17 mouse cellular contexts compared by ENCODE assay signal in genomic region chr10:95239196-95240069, GRCm38 (mm10).
DNase-seq lines count a peak whose midpoint lies in the region; ATAC-seq and TF ChIP-seq lines count a peak whose summit lies in the region.
"Had no signal": no experiment of that assay in that cellular context is flagged by ENCODE, and none has a peak within 500 bp of the region (broad histone marks: within the 10 kb centered on the region; RNA-seq: fewer than 3 reads in every experiment).

No protein-coding gene starts in this region.

- ATAC-seq in midbrain, embryonic 11.5 days (ENCODE audit: low FRiP score), result peak; percentile 63
- ATAC-seq in forebrain, embryonic 16.5 days, result peak; percentile 93
- ATAC-seq in hindbrain, postnatal 0 days, result peak; percentile 47
- ATAC-seq in neural tube, embryonic 15.5 days (ENCODE audit: low FRiP score), result peak; percentile 59; the same call in 1 of the 2 replicates

- H3K27me3 ChIP-seq in midbrain, embryonic 11.5 days (ENCODE audit: control insufficient read depth, insufficient read depth, low read length), result no peaks in the 10 kb centered on the region
- H3K27me3 ChIP-seq in midbrain, embryonic 10.5 days (ENCODE audit: low read depth, poor library complexity, severe bottlenecking), result 0 out of 2 replicates have a peak, but pooled peaks cover 6% of the 10 kb centered on the region
- no peaks in the 10 kb centered on the region for H3K27me3 ChIP-seq in forebrain, embryonic 16.5 days (replicated peaks; ENCODE audit: control insufficient read depth, insufficient read depth, low read length)
- no peaks in the 10 kb centered on the region for H3K27me3 ChIP-seq in hindbrain, postnatal 0 days (ENCODE audit: insufficient read depth, low read length)
- no peaks in the 10 kb centered on the region for H3K27me3 ChIP-seq in neural tube, embryonic 15.5 days (replicated peaks)
- H3K27me3 ChIP-seq: heart, embryonic 12.5 days; limb, embryonic 12.5 days; liver, embryonic 15.5 days had no signal

- no peak overlapping the region for H3K27ac ChIP-seq in midbrain, embryonic 11.5 days (ENCODE audit: low read depth, low read length)
- no peak overlapping the region for H3K27ac ChIP-seq in midbrain, embryonic 10.5 days (replicated peaks)
- peak overlapping the region; percentile 87 for H3K27ac ChIP-seq in forebrain, embryonic 16.5 days (ENCODE audit: low read length)
- no peak overlapping the region for H3K27ac ChIP-seq in hindbrain, postnatal 0 days
- H3K27ac ChIP-seq in neural tube, embryonic 15.5 days (replicated peaks), result peak overlapping the region; percentile 65
- H3K27ac ChIP-seq: limb, embryonic 12.5 days; liver, embryonic 15.5 days had no signal

- 38% methylated on average over 13 of the region's 13 CpGs for WGBS in midbrain, embryonic 11.5 days
- 42% methylated on average over 13 of the region's 13 CpGs for WGBS in midbrain, embryonic 10.5 days
- WGBS in forebrain, embryonic 16.5 days, result 9% methylated on average over 13 of the region's 13 CpGs
- 27% methylated on average over 13 of the region's 13 CpGs for WGBS in hindbrain, postnatal 0 days
- WGBS in neural tube, embryonic 15.5 days, result 28% methylated on average over 13 of the region's 13 CpGs

- no peak overlapping the region for H3K4me3 ChIP-seq in midbrain, embryonic 11.5 days (ENCODE audit: low read depth, low read length)
- no peak overlapping the region for H3K4me3 ChIP-seq in midbrain, embryonic 10.5 days
- no peak overlapping the region for H3K4me3 ChIP-seq in forebrain, embryonic 16.5 days (replicated peaks; ENCODE audit: low read length)
- no peak overlapping the region for H3K4me3 ChIP-seq in hindbrain, postnatal 0 days (ENCODE audit: low read length)
- no peak overlapping the region for H3K4me3 ChIP-seq in neural tube, embryonic 15.5 days (replicated peaks)
- H3K4me3 ChIP-seq: heart, embryonic 12.5 days; limb, embryonic 12.5 days; liver, embryonic 15.5 days had no signal

- H3K4me1 ChIP-seq in midbrain, embryonic 11.5 days (ENCODE audit: control insufficient read depth, insufficient read depth, low read length), result peaks cover 10% of the 10 kb centered on the region; the same call in 1 of the 2 replicates
- peaks cover 41% of the 10 kb centered on the region for H3K4me1 ChIP-seq in midbrain, embryonic 10.5 days
- peaks cover 22% of the 10 kb centered on the region for H3K4me1 ChIP-seq in forebrain, embryonic 16.5 days (replicated peaks; ENCODE audit: control insufficient read depth, insufficient read depth, low read length)
- H3K4me1 ChIP-seq in hindbrain, postnatal 0 days (ENCODE audit: insufficient read depth, low read length), result 0 out of 2 replicates have a peak, but pooled peaks cover 2% of the 10 kb centered on the region
- peaks cover 21% of the 10 kb centered on the region for H3K4me1 ChIP-seq in neural tube, embryonic 15.5 days
- H3K4me1 ChIP-seq: liver, embryonic 15.5 days had no signal

- no peak overlapping the region for H3K4me2 ChIP-seq in midbrain, embryonic 11.5 days
- H3K4me2 ChIP-seq in forebrain, embryonic 16.5 days (ENCODE audit: low read length), result peak overlapping the region; percentile 30; the same call in 1 of the 2 replicates
- 0 out of 2 replicates have a peak overlapping the region, but pooled peaks have one; percentile 5 for H3K4me2 ChIP-seq in hindbrain, postnatal 0 days (ENCODE audit: low read depth, low read length)
- H3K4me2 ChIP-seq in neural tube, embryonic 15.5 days, result no peak overlapping the region
- H3K4me2 ChIP-seq: heart, embryonic 12.5 days; limb, embryonic 12.5 days; liver, embryonic 15.5 days had no signal

- no peaks in the 10 kb centered on the region for H3K36me3 ChIP-seq in midbrain, embryonic 11.5 days (ENCODE audit: control insufficient read depth, insufficient read depth, low read length)
- H3K36me3 ChIP-seq in midbrain, embryonic 10.5 days, result no peaks in the 10 kb centered on the region
- no peaks in the 10 kb centered on the region for H3K36me3 ChIP-seq in forebrain, embryonic 16.5 days (ENCODE audit: control insufficient read depth, insufficient read depth)
- no peaks in the 10 kb centered on the region for H3K36me3 ChIP-seq in hindbrain, postnatal 0 days (ENCODE audit: insufficient read depth, low read length)
- no peaks in the 10 kb centered on the region for H3K36me3 ChIP-seq in neural tube, embryonic 15.5 days
- H3K36me3 ChIP-seq: heart, embryonic 12.5 days; limb, embryonic 12.5 days; liver, embryonic 15.5 days had no signal

- no peak for TF ChIP-seq CTCF in hindbrain, postnatal 0 days (IDR thresholded peaks at IDR 0.05; ENCODE audit: low read depth)

- H3K9me3 ChIP-seq in midbrain, embryonic 11.5 days (ENCODE audit: control insufficient read depth, low read length), result no peaks in the 10 kb centered on the region
- H3K9me3 ChIP-seq in midbrain, embryonic 10.5 days (replicated peaks), result no peaks in the 10 kb centered on the region
- H3K9me3 ChIP-seq in forebrain, embryonic 16.5 days (ENCODE audit: control insufficient read depth, low read length), result no peaks in the 10 kb centered on the region
- no peaks in the 10 kb centered on the region for H3K9me3 ChIP-seq in hindbrain, postnatal 0 days (ENCODE audit: low read length)
- H3K9me3 ChIP-seq in neural tube, embryonic 15.5 days (replicated peaks), result no peaks in the 10 kb centered on the region
- H3K9me3 ChIP-seq: heart, embryonic 12.5 days; limb, embryonic 12.5 days; liver, embryonic 15.5 days had no signal

- DNase-seq in midbrain, embryonic 11.5 days (ENCODE audit: low spot score, missing footprints), result no peak
- DNase-seq in midbrain, embryonic 10.5 days (ENCODE audit: low spot score), result no peak
- DNase-seq in hindbrain, postnatal 0 days (ENCODE audit: low spot score), result peak; percentile 35
- DNase-seq in lung, postnatal 36 days, result no peak
- DNase-seq in right cerebral cortex, adult 2 months (ENCODE audit: low spot score in 2 of 2), result no peak
- no peak for DNase-seq in cerebellum, postnatal 4 days (ENCODE audit: low spot score in 2 of 2)
- DNase-seq: adrenal gland, adult 2 months; cerebellum, adult 9-11 months; embryo, embryonic 11 days; kidney, adult 2 months; right cerebral cortex, postnatal 14 days; thymus, postnatal 4 days had no signal

- H3K9ac ChIP-seq in midbrain, embryonic 11.5 days (ENCODE audit: low read length), result no peak overlapping the region
- no peak overlapping the region for H3K9ac ChIP-seq in forebrain, embryonic 16.5 days (replicated peaks; ENCODE audit: low read depth, low read length)
- H3K9ac ChIP-seq in hindbrain, postnatal 0 days (replicated peaks; ENCODE audit: low read length), result no peak overlapping the region
- no peak overlapping the region for H3K9ac ChIP-seq in neural tube, embryonic 15.5 days (replicated peaks)
- H3K9ac ChIP-seq: heart, embryonic 12.5 days; limb, embryonic 12.5 days; liver, embryonic 15.5 days had no signal

Comparison
In these comparisons a context has a peak if more than half of its experiments do, and no peak if none do; other contexts are left out.
1. H3K27ac ChIP-seq: peak in forebrain, embryonic 16.5 days (single experiment) and neural tube, embryonic 15.5 days (single experiment); none in midbrain, embryonic 11.5 days (single experiment), midbrain, embryonic 10.5 days (single experiment) and hindbrain, postnatal 0 days (single experiment).
2. H3K4me2 ChIP-seq: peak in forebrain, embryonic 16.5 days (single experiment) and hindbrain, postnatal 0 days (single experiment); none in midbrain, embryonic 11.5 days (single experiment) and neural tube, embryonic 15.5 days (single experiment).
3. Peak in every context shown above with its lines, with median percentiles within 50 percentile points of each other: ATAC-seq.